Mouse (Mus musculus) midbrain, embryonic 14.5 days (tissue): ENCODE data around the gene Rgp1. TPM values are rescaled to one million over a fixed set of nuclear protein-coding genes. Genes with fewer than 3 reads are reported as not detected.
A peak's percentile ranks its signal among the peaks of the same experiment; 100 is the strongest.
"Not testable (repeated sequence)": the region's sequence is repeated elsewhere in the genome, so short reads cannot be mapped to it uniquely, and the experiment has no call there.

Experiments
- ATAC-seq: fragments of 200-750 bp; cut with Nextera tagmentation; 2 replicates; pipeline ENCODE4 v1.8.0; 2017; ENCODE audit warnings: moderate number of reproducible peaks, moderate library complexity; ENCODE audit not compliant: low FRiP score, low TSS enrichment
- DNase-seq: peaks from one replicate; pipeline ENCODE4 v3.0.0-alpha.2; 2015
- H3K27ac ChIP-seq: fragments of 300-500 bp; sonication (generic); replicated peaks from 2 replicates; pipeline ENCODE4 v1.5.1; 2014; ENCODE audit warnings: mild to moderate bottlenecking, low read depth, low read length, moderate library complexity
- H3K27me3 ChIP-seq: fragments of 300-500 bp; sonication (generic); 2 replicates; pipeline ENCODE4 v1.6.1; 2014; ENCODE audit warnings: low read length, control low read depth, mixed read lengths; ENCODE audit not compliant: control insufficient read depth, insufficient read depth
- H3K36me3 ChIP-seq: fragments of 300-500 bp; sonication (generic); 2 replicates; pipeline ENCODE4 v1.6.1; 2014; ENCODE audit warnings: low read length, control low read depth; ENCODE audit not compliant: control insufficient read depth, insufficient read depth
- H3K4me1 ChIP-seq: fragments of 300-500 bp; sonication (generic); 2 replicates; pipeline ENCODE4 v1.6.1; 2014; ENCODE audit warnings: mild to moderate bottlenecking, antibody characterized with exemption, low read length, control low read depth; ENCODE audit not compliant: control insufficient read depth, insufficient read depth
- H3K4me2 ChIP-seq: fragments of 300-500 bp; sonication (generic); 2 replicates; pipeline ENCODE4 v1.6.1; 2014; ENCODE audit warnings: mild to moderate bottlenecking, low read length, moderate library complexity
- H3K4me3 ChIP-seq: fragments of 300-500 bp; sonication (generic); replicated peaks from 2 replicates; pipeline ENCODE4 v1.5.1; 2014; ENCODE audit warnings: low read depth, low read length
- H3K9ac ChIP-seq: fragments of 300-500 bp; sonication (generic); replicated peaks from 2 replicates; pipeline ENCODE4 v1.6.1; 2014; ENCODE audit warnings: mild to moderate bottlenecking, low read length, moderate library complexity
- H3K9me3 ChIP-seq: fragments of 300-500 bp; sonication (generic); 2 replicates; pipeline ENCODE4 v1.6.1; 2016; ENCODE audit warnings: low read length, control low read depth, mixed read lengths; ENCODE audit not compliant: control insufficient read depth
- WGBS: fragments of 180-500 bp; shearing (Covaris S2); extraction: QIAGEN DNeasy Blood & Tissue Kit; methylation state at CpG from one replicate; pipeline ENCODE4 v1.1.7; 2014; 5-methylcytosine and 5-hydroxymethylcytosine counted together
- polyA plus RNA-seq: library from polyadenylated mRNA; unstranded; fragments of >200 nt; fragmentation: Nextera tagmentation; extraction: Ambion mirVana; gene quantifications from 2 replicates; pipeline ENCODE4 v1.2.1, GENCODE M21; 2014

Gene Rgp1
- polyA plus RNA-seq, 1 experiment from 2014 or later: 28.5 TPM

- no peak overlapping the region for H3K27ac ChIP-seq
- no peak for ATAC-seq
- no peak for DNase-seq
- H3K36me3 ChIP-seq: peaks cover 99% of the 10 kb centered on the region
- H3K27me3 ChIP-seq: no peaks in the 10 kb centered on the region
- H3K9me3 ChIP-seq: no peaks in the 10 kb centered on the region
- H3K4me2 ChIP-seq: no peak overlapping the region
- WGBS: 97% methylated on average over 8 of the region's 8 CpGs
- no peak overlapping the region for H3K4me3 ChIP-seq
- H3K9ac ChIP-seq: no peak overlapping the region
- no peaks in the 10 kb centered on the region for H3K4me1 ChIP-seq
Measured at GRCm38 (mm10) chr4:43547160-43547559, 31.4 kb upstream of the Rgp1 start.

- Histone ChIP-seq H3K4me3 (no peak overlapping the region), H3K9me3 (no peaks in the 10 kb centered on the region), H3K4me1 (no peaks in the 10 kb centered on the region), H3K9ac (no peak overlapping the region), H3K4me2 (no peak overlapping the region), H3K27me3 (no peaks in the 10 kb centered on the region), H3K27ac (no peak overlapping the region), H3K36me3 (peaks cover 99% of the 10 kb centered on the region)
- ATAC-seq: no peak
- no peak for DNase-seq
- 94% methylated on average over 12 of the region's 12 CpGs for WGBS
Measured at GRCm38 (mm10) chr4:43549055-43549454, 29.5 kb upstream of the Rgp1 start.

GRCm38 (mm10) chr4:43551854-43552253 lies 26.7 kb upstream of the Rgp1 start:
- not testable (repeated sequence) for ATAC-seq, H3K4me1 ChIP-seq, H3K9ac ChIP-seq, H3K9me3 ChIP-seq, H3K4me2 ChIP-seq, H3K4me3 ChIP-seq, H3K27me3 ChIP-seq, DNase-seq, H3K27ac ChIP-seq
- H3K36me3 ChIP-seq: peaks cover 99% of the 10 kb centered on the region
- WGBS: 87% methylated on average over 6 of the region's 6 CpGs

GRCm38 (mm10) chr4:43552437-43552836 lies 26.1 kb upstream of the Rgp1 start:
- no peak for ATAC-seq

GRCm38 (mm10) chr4:43553891-43554290 lies 24.6 kb upstream of the Rgp1 start:
- no peak overlapping the region for H3K4me3 ChIP-seq
- no peaks in the 10 kb centered on the region for H3K9me3 ChIP-seq
- H3K4me1 ChIP-seq: peaks cover 4% of the 10 kb centered on the region; the same call in 1 of the 2 replicates
- no peak overlapping the region for H3K27ac ChIP-seq
- H3K27me3 ChIP-seq: no peaks in the 10 kb centered on the region
- no peak overlapping the region for H3K9ac ChIP-seq
- DNase-seq: no peak
- no peak for ATAC-seq
- H3K36me3 ChIP-seq: peaks cover 91% of the 10 kb centered on the region
- no peak overlapping the region for H3K4me2 ChIP-seq

More at GRCm38 (mm10) chr4:43552437-43552836, 26.1 kb upstream of the Rgp1 start:
- H3K4me1 ChIP-seq: no peaks in the 10 kb centered on the region
- 97% methylated on average over 5 of the region's 5 CpGs for WGBS
- H3K9me3 ChIP-seq: no peaks in the 10 kb centered on the region
- no peaks in the 10 kb centered on the region for H3K27me3 ChIP-seq
- H3K4me2 ChIP-seq: no peak overlapping the region
- peaks cover 95% of the 10 kb centered on the region for H3K36me3 ChIP-seq
- H3K4me3 ChIP-seq: no peak overlapping the region
- no peak overlapping the region for H3K27ac ChIP-seq
- no peak for DNase-seq
- H3K9ac ChIP-seq: no peak overlapping the region

GRCm38 (mm10) chr4:43555926-43556325 lies 22.6 kb upstream of the Rgp1 start:
- DNase-seq: no peak
- Histone ChIP-seq H3K4me3 (no peak overlapping the region), H3K9ac (no peak overlapping the region), H3K36me3 (peaks cover 76% of the 10 kb centered on the region), H3K27ac (no peak overlapping the region), H3K27me3 (no peaks in the 10 kb centered on the region), H3K4me2 (no peak overlapping the region), H3K4me1 (peaks cover 13% of the 10 kb centered on the region), H3K9me3 (no peaks in the 10 kb centered on the region)
- 96% methylated on average over 7 of the region's 7 CpGs for WGBS
- ATAC-seq: no peak

- Histone ChIP-seq H3K4me3 (no peak overlapping the region), H3K27ac (no peak overlapping the region), H3K36me3 (peaks cover 55% of the 10 kb centered on the region), H3K4me1 (peaks cover 22% of the 10 kb centered on the region), H3K9me3 (no peaks in the 10 kb centered on the region), H3K9ac (no peak overlapping the region), H3K27me3 (no peaks in the 10 kb centered on the region), H3K4me2 (no peak overlapping the region)
- DNase-seq (no peak), ATAC-seq (no peak)
- 68% methylated on average over 5 of the region's 5 CpGs for WGBS
Measured at GRCm38 (mm10) chr4:43558028-43558630, 20.4 kb upstream of the Rgp1 start.

GRCm38 (mm10) chr4:43558631-43559356 lies 19.7 kb upstream of the Rgp1 start:
- no peaks in the 10 kb centered on the region for H3K9me3 ChIP-seq
- peaks cover 29% of the 10 kb centered on the region for H3K4me1 ChIP-seq
- no peaks in the 10 kb centered on the region for H3K27me3 ChIP-seq
- H3K4me2 ChIP-seq: peak overlapping the region; percentile 6; the same call in 1 of the 2 replicates
- H3K9ac ChIP-seq: no peak overlapping the region; the same call in 1 of the 2 replicates
- DNase-seq (peak; percentile 30), ATAC-seq (no peak)
- H3K4me3 ChIP-seq: no peak overlapping the region
- WGBS: 43% methylated on average over 13 of the region's 13 CpGs
- no peak overlapping the region for H3K27ac ChIP-seq
- H3K36me3 ChIP-seq: peaks cover 51% of the 10 kb centered on the region
